Mouse (Mus musculus) C3H10T1/2 (cell line): ENCODE data around the gene Cacna1s. TPM values are rescaled to one million over a fixed set of nuclear protein-coding genes. Genes with fewer than 3 reads are reported as not detected.

ENCODE experiments used
- polyA plus RNA-seq, 2 experiments: library from polyadenylated mRNA; unstranded; fragments of >200 nt; fragmentation: generic; extraction: Trizol; gene quantifications; one replicate each; pipeline ENCODE4 v1.2.1; 2012; ENCODE audit warnings: missing spikeins in 2 of 2

Cacna1s gene
- not detected for polyA plus RNA-seq

DNA sequence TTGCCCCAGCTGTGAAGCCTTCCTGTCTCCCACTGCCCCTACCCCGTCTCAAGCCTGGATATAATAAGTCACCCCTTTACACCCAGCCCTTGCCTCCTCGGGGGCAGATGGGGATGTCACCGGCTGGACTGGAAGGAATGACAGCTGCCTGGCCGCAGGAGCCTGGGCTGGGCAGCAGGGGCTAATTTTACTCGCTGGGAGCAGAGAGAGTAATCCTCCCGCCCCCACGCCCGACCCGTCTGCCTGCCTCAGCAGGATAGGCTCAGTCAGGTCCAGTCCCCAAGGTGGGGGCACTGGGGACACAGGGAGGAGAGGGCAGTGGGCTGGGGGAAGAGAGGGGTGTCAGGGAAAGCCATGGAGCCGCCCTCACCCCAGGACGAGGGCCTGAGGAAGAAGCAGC is at the start of gene Cacna1s:
Cacna1s (plus strand) TSS at position 204 of the 400 bp plus-strand sequence.

DNA sequence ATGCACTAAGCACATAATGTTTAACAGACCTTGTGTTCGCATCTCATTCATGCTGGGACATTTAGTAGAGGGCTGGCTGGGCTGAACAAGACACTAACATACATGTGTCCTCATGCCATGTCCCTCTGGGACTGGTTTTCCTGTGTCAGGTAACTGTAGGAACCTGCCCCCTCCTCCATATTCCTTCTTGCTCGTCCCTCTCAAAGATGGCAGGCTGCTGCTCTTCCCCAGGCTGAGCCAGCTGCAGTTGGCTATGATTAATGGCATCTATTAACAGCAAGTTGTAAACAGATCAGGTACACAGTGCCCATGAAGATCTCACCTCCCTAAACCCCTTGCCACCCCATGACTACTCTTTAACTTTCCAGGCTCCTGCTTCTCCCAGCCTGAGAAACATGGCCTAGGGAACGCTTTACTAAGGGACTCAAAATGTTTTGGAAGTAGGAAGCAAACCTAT is 46.2 kb upstream of the Cacna1s start, which contains the start of gene Igfn1:
Igfn1 (minus strand) TSS at position 51 of the 457 bp plus-strand sequence.

DNA sequence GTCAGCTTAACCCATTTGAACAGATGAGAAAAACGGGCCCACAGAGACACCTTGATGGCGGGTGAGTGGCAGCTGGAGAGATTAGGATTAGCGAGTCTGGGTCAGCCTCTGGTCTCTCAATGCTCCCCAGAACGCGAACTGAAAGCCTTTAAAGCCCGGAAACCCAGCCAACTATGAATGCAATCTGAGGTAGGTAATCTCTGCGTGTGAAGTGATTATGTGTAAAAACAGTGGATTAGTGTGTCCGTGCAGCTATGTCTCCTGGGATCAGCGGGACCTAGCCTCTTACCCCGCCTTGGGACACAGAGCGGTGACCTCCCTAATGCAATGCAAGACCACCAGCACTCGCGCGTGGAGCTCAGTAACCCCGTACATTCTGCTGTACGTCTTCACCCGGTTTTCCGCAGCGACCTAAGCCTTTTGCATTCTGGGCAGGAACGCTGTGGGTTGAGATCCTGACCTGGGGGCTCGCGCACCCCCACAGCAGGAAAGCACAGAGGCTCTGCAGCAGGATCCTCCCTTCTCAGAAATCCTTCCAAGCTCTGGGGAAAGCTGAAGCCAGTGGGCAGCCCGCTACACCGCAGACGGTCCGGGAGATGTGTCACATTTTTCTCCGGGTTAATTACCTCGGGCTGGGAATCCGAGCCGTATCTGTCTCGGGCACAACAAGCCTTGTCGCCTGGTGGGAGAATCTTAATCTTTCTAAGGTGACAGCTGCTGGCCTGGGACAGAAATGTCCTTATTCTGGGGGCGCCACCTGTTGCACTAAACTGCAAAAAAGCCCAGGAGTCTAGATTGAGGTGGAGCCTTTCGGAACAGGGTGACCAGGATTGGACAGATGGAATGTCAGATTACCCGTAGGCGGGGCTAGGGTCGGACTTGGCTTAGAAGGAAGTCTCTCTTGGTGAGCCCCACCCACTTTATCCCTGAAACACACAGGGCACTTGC is 45.1 kb upstream of the Cacna1s start, which contains the start of gene Tmem9:
Tmem9 (plus strand) TSS at position 940 of the 948 bp plus-strand sequence.

DNA sequence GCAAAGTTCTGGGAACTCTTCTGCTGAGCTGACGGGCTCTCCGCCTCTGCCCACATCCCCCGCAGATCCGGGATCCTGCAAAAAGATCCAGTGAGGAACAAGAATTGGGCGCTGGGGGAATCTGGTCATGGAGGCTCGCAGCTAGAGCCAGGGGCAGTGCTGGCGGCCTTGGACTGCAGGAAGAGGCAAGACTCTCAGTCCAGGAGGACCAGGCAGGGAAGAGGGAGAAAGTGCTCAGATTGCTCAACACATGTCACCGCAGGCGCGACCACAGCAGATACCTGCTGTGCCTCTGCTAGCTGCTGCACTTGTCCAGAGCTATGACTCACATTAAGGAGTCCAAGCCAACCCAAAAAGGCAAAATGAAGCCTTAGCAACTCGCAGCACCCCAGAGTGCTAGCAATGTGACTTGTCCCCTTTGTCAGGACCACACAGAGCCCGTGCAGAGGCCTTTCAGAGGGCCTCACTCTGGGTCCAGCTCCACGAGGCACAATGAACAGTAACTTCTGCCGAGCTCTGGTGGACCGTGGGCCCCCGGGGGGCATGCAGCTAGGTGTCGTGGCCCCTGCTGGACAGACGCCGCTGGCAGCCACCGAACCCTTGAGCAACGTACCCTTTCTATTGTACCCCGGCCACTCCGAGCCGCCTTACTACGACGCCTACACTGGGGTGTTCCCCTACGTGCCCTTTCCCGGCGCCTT is 2.1 kb upstream of the Cacna1s start, which contains the start of gene Ascl5:
Ascl5 (plus strand) TSS at position 493 of the 701 bp plus-strand sequence.

DNA sequence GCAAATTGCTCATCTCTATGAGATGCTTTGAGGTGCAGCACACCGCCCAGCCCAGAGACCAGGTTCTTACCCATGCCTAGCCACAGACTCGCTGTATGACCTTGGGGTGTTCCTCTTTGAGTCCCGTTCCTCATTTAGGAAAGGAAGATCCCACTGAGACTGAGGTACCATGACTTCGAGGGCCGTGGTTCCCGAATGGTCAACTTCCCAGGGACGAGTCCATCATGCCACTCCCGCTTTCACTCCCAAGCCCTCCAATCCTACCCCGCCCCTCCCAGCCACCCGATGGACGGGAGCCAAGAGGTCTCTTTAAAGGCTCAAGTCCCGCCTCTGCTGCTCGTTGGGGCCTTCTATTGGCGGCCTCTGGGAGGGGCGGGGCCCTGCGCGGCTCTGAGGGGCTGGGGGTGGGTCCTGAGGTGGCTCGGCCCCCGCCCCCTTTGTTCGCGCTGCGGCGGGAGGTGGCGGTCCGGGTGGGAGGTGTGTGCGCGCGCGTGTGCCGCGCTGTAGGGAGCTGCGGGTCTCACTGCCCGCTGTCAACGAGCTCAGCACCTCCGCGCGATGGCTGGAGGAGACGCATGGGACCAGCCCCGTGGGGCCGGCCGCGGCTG is 78.5 kb downstream of the Cacna1s start, which contains the start of gene Kif21b:
Kif21b (plus strand) TSS at position 439 of the 608 bp plus-strand sequence.

Other genes with a start within 250 kb of the Cacna1s start
- gene Lad1, start 234.2 kb upstream of the Cacna1s start, polyA plus RNA-seq, result under 1 TPM; 0.02 to 0.22 TPM
- gene Tnnt2, start 216.4 kb upstream of the Cacna1s start, polyA plus RNA-seq, result 10 to 100 TPM in 1 of 2 experiments, under 1 TPM in 1; 0.89 to 21.0 TPM
- under 1 TPM; 0.38 to 0.57 TPM for gene Pkp1, start 133.5 kb upstream of the Cacna1s start, polyA plus RNA-seq
- gene Igfn1, start 46.4 kb upstream of the Cacna1s start, polyA plus RNA-seq, result not detected
- gene Tmem9, start 44.6 kb upstream of the Cacna1s start, polyA plus RNA-seq, result 100 to 1,000 TPM in 1 of 2 experiments, 10 to 100 TPM in 1; 57.4 to 155 TPM
- gene Ascl5, start 1.9 kb upstream of the Cacna1s start, polyA plus RNA-seq, result not detected
- gene Kif21b, start 78.6 kb downstream of the Cacna1s start, polyA plus RNA-seq, result not detected
- not detected for gene Mroh3, start 160.1 kb downstream of the Cacna1s start, polyA plus RNA-seq
- under 1 TPM; 0.07 to 0.15 TPM for gene Inava, start 181.5 kb downstream of the Cacna1s start, polyA plus RNA-seq
- gene Gpr25, start 208.1 kb downstream of the Cacna1s start, polyA plus RNA-seq, result not detected